Mouse (Mus musculus) embryonic facial prominence, embryonic 14.5 days (tissue): Measurements from ENCODE around the gene Zfp248. TPM values are rescaled to one million over a fixed set of nuclear protein-coding genes. Genes with fewer than 3 reads are reported as not detected.
A peak's percentile ranks its signal among the peaks of the same experiment; 100 is the strongest.

Experiments used
- ATAC-seq: fragments of 200-750 bp; cut with Nextera tagmentation; 2 replicates; pipeline ENCODE4 v1.8.0; 2017; ENCODE audit warnings: low read depth, moderate number of reproducible peaks, moderate TSS enrichment
- DNase-seq: peaks from one replicate; pipeline ENCODE4 v3.0.0-alpha.2; 2015; ENCODE audit warnings: low spot score
- H3K27ac ChIP-seq: fragments of 300-500 bp; sonication (generic); replicated peaks from 2 replicates; pipeline ENCODE4 v1.5.1; 2014; ENCODE audit warnings: low read depth, mild to moderate bottlenecking, low read length, moderate library complexity
- H3K27me3 ChIP-seq: fragments of 300-500 bp; sonication (generic); replicated peaks from 2 replicates; pipeline ENCODE4 v1.6.1; 2014; ENCODE audit warnings: low read length; ENCODE audit not compliant: control insufficient read depth, insufficient read depth
- H3K36me3 ChIP-seq: fragments of 300-500 bp; sonication (generic); 2 replicates; pipeline ENCODE4 v1.6.1; 2014; ENCODE audit warnings: low read length, mixed read lengths; ENCODE audit not compliant: control insufficient read depth, insufficient read depth
- H3K4me1 ChIP-seq: fragments of 300-500 bp; sonication (generic); 2 replicates; pipeline ENCODE4 v1.6.1; 2014; ENCODE audit warnings: antibody characterized with exemption, low read length; ENCODE audit not compliant: control insufficient read depth, insufficient read depth
- H3K4me2 ChIP-seq: fragments of 300-500 bp; sonication (generic); 2 replicates; pipeline ENCODE4 v1.6.1; 2014; ENCODE audit warnings: low read depth, mild to moderate bottlenecking, low read length, moderate library complexity, mixed read lengths
- H3K4me3 ChIP-seq: fragments of 300-500 bp; sonication (generic); 2 replicates; pipeline ENCODE4 v1.5.1; 2014; ENCODE audit warnings: low read depth, mild to moderate bottlenecking, low read length
- H3K9ac ChIP-seq: fragments of 300-500 bp; sonication (generic); 2 replicates; pipeline ENCODE4 v1.6.1; 2014; ENCODE audit warnings: low read depth, mild to moderate bottlenecking, low read length, moderate library complexity, mixed read lengths
- H3K9me3 ChIP-seq: fragments of 300-500 bp; sonication (generic); 2 replicates; pipeline ENCODE4 v1.6.1; 2016; ENCODE audit warnings: low read length; ENCODE audit not compliant: control insufficient read depth
- WGBS: fragments of 180-500 bp; shearing (Covaris S2); extraction: QIAGEN DNeasy Blood & Tissue Kit; methylation state at CpG from one replicate; pipeline ENCODE4 v1.1.7; 2014; 5-methylcytosine and 5-hydroxymethylcytosine counted together
- polyA plus RNA-seq: library from polyadenylated mRNA; unstranded; fragments of >200 nt; fragmentation: Nextera tagmentation; extraction: Ambion mirVana; gene quantifications from 2 replicates; pipeline ENCODE4 v1.2.1, GENCODE M21; 2014

The Zfp248 gene
- polyA plus RNA-seq, 1 experiment from 2014 or later, result 8.1 TPM

DNA sequence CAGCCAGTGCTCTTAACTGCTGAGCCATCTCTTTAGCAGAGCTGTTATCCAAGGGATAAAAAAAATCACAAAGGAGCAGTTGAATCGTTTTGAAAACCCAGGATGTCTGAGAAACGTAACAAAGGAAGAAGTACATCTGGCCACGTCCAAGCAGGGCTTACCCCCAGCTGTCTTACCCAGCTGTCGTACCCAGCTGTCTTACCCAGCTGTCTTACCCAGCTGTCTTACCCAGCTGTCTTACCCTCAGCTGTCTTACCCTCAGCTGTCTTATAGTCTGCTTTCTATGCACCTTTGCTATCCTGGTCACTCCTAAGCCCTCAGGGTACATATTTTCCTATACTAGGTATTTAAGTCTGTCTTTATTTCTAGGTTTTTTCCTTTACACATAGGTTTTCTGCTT, 23.8 kb downstream of the Zfp248 start:
- H3K4me3 ChIP-seq, result no peak overlapping the region
- 90% methylated on average over 4 of the region's 4 CpGs for WGBS
- H3K27ac ChIP-seq, result no peak overlapping the region
- ATAC-seq, result no peak
- H3K36me3 ChIP-seq, result peaks cover 59% of the 10 kb centered on the region
- H3K4me2 ChIP-seq, result no peak overlapping the region
- no peaks in the 10 kb centered on the region for H3K4me1 ChIP-seq
- H3K9ac ChIP-seq, result no peak overlapping the region
- peaks cover 16% of the 10 kb centered on the region for H3K9me3 ChIP-seq
- DNase-seq, result no peak
- H3K27me3 ChIP-seq, result no peaks in the 10 kb centered on the region

DNA sequence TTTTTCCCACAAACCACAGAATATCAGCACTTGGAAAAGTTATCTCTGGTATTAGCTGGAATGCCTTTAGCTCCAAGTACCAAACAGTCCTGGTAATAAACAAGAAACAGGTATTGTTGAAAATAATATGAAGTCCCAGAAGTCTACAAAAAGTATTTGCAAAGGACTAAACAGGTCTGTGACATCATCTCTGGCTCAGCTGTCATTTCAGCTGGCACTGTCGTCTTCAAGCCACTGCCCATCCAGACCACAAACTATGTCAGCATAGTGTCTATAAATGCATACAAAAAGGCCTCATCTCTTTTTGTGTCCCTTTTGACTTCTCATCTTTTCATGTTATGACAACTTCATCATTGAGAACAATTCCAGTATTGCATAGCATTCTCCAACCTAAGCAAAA, 28.7 kb downstream of the Zfp248 start:
- no peaks in the 10 kb centered on the region for H3K27me3 ChIP-seq
- H3K4me1 ChIP-seq, result no peaks in the 10 kb centered on the region
- no peak overlapping the region for H3K4me2 ChIP-seq
- no peak overlapping the region for H3K9ac ChIP-seq
- no peak overlapping the region for H3K27ac ChIP-seq
- no peak for DNase-seq
- H3K4me3 ChIP-seq, result no peak overlapping the region
- no peak for ATAC-seq
- 89% methylated on average over 1 of the region's 1 CpGs for WGBS
- H3K9me3 ChIP-seq, result peaks cover 16% of the 10 kb centered on the region
- H3K36me3 ChIP-seq, result peaks cover 47% of the 10 kb centered on the region

DNA sequence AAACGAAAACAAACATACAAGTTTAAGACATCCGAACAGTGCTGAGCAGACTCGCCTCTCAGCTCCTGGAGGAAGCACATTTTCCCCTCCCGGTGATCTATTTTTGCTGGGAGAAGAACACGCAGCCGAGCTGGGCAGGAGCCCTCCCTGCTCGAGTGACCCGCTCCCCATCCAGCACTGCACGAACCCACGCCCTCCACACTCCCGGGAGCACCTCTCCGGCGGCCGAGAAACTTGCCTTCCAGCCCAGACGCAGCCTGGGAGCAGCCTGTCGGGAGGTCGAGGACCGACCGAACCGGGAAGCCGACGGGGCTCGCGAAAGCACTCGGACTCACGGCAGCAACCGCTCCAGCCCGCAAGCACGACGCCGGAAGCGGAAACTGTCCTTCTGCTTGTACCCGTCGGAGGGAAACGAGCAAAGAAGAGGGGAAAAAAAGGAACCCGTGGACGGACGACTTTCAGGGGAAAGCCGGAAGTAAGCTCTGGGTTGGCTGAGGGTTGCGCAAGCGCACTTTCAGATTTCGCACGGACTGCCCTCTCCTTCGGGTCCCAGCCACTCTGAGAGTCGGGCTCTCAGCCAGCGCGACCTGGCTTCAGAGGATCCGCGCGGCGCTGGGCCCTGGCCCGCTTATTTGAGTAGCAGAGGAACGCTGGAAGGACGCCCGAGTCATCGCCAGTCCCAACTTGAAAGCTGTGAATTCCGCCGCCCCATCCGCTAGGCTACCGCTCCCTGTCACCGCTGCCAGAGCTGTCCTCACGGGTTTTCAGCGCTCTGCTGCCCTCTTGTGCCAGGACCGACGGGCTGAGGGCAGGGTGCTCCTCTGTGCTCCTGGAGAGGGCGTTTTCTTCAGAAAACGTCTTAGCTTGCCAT, 36.0 kb downstream of the Zfp248 start, which contains the start of gene Bms1:
Gene Bms1 (minus strand): TSS at position 425 of the 871 bp plus-strand sequence.
- 0 out of 2 replicates have a peak, but pooled peaks cover 3% of the 10 kb centered on the region for H3K4me1 ChIP-seq
- WGBS, result under 1% methylated on average over 64 of the region's 67 CpGs
- DNase-seq (peak; percentile 97), ATAC-seq (peak; percentile 99)
- no peaks in the 10 kb centered on the region for H3K27me3 ChIP-seq
- peaks cover 28% of the 10 kb centered on the region for H3K36me3 ChIP-seq
- H3K9me3 ChIP-seq, result no peaks in the 10 kb centered on the region
- peak within 1 kb of the TSS; percentile 83 for H3K4me3 ChIP-seq
- H3K4me2 ChIP-seq, result peak within 1 kb of the TSS; percentile 59
- peak within 1 kb of the TSS; percentile 79 for H3K9ac ChIP-seq
- H3K27ac ChIP-seq, result peak within 1 kb of the TSS; percentile 71

DNA sequence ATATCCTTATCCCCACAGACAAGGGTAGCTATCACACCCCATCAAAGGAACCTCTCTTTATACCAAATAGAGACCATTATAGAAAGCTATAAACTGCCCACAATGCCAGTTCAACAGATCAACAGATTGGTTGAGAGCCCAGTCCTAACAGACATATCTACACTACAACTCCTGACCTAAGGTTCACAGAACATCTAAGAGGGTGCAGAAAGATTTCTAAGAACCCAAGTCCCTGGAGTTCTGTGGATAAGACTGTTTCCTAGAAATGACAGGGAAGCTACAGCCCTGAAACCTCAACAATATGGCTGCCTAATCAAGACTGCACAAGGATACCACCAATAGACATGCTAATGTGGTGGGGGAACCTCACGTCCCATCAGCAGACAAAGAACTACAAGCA, 44.9 kb downstream of the Zfp248 start:
- Histone ChIP-seq H3K4me2 (no peak overlapping the region), H3K27ac (no peak overlapping the region), H3K9me3 (no peaks in the 10 kb centered on the region), H3K4me1 (no peaks in the 10 kb centered on the region), H3K27me3 (no peaks in the 10 kb centered on the region), H3K4me3 (no peak overlapping the region), H3K9ac (no peak overlapping the region), H3K36me3 (peaks cover 88% of the 10 kb centered on the region)
- WGBS, result 95% methylated on average over 1 of the region's 1 CpGs
- ATAC-seq (no peak), DNase-seq (no peak)

DNA sequence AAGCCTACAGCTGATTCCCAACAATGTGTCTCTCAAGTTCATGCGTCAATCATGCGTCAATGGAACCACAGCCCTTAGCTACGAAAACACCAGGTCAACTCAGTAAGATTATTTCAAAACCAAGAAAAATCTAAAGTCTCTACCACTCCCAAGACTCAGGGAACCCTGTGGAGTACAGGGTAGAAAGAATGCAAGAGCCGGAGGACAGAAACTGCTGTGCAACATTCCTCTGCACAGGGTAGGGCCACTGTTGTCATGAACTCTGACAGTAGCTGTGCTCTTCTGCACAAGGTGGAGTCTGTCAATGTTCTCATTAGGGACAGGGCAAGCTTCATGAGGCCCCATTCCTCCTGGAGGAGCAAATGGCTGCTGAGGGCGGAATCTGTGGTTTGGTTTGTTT, 46.8 kb downstream of the Zfp248 start:
- ATAC-seq, result no peak

DNA sequence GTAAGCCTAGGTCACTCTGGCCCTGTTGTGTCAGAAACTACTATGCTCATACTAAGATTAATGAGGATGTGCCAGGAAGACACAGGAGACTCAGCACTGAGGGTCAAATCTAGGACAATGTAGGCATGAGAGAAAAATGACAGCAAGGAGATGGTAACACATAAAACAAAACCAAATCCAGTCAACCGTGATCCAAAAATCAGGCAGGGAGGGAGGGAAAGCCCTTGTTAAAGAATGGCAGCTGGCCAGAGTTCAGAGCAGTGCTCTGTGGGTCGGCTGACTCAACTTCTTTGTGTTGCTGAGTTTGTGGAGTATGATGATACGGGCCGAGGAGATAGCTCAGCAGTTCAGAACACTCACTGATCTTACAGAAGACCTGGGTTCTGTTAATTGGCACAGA, 48.9 kb downstream of the Zfp248 start:
- H3K27ac ChIP-seq, result no peak overlapping the region
- no peaks in the 10 kb centered on the region for H3K4me1 ChIP-seq
- H3K27me3 ChIP-seq, result no peaks in the 10 kb centered on the region
- WGBS, result 86% methylated on average over 4 of the region's 4 CpGs
- no peak overlapping the region for H3K4me2 ChIP-seq
- ATAC-seq (no peak; the same call in 1 of the 2 replicates), DNase-seq (peak; percentile 13)
- peaks cover 87% of the 10 kb centered on the region for H3K36me3 ChIP-seq
- no peak overlapping the region for H3K9ac ChIP-seq
- H3K4me3 ChIP-seq, result no peak overlapping the region
- H3K9me3 ChIP-seq, result no peaks in the 10 kb centered on the region

More for the DNA sequence above, 46.8 kb downstream of the Zfp248 start:
- Histone ChIP-seq H3K36me3 (peaks cover 89% of the 10 kb centered on the region), H3K4me2 (no peak overlapping the region), H3K9me3 (no peaks in the 10 kb centered on the region), H3K27me3 (no peaks in the 10 kb centered on the region), H3K27ac (no peak overlapping the region), H3K4me1 (no peaks in the 10 kb centered on the region), H3K4me3 (no peak overlapping the region), H3K9ac (no peak overlapping the region)
- DNase-seq, result no peak
- WGBS, result 90% methylated on average over 5 of the region's 5 CpGs

DNA sequence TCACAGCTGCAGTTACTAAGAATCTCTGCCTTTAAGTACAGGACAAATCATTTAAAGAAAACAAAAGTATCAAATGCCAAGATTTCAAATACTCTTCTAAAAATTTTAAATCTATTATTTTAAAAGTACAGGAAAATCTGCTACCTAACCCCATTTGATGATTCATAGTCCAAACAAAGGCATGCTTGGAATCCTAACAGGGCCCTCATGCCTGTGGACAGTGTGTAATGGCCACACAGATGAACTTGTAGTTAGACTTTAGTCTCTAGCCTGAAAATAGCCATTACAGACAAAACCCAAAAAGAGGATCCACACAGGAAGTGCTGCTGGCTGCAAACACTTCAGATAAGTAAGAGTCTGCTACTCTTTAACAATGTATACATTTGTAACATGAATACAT, 64.6 kb downstream of the Zfp248 start:
- no peak for DNase-seq

DNA sequence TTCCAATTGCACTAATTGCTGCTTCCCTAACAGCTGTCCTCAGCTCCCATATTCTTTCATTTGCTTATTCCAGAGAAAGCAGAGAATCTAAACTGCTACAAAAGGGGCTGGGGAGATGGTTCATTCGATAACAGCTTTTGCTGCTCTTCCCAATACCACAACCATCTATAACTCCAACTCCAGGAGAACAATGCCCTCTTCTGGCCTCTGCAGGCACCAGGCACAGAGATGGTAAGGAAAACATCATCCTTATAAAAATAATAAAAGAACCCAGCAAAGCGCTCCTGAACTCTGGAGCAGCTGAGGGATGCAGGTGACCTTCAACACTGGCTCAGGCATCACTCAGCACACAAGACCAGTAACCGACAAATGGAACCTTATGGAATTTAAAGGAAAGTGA, 69.4 kb downstream of the Zfp248 start:
- H3K9me3 ChIP-seq, result no peaks in the 10 kb centered on the region
- no peak overlapping the region for H3K27ac ChIP-seq
- WGBS, result 90% methylated on average over 3 of the region's 3 CpGs
- no peak overlapping the region for H3K4me3 ChIP-seq
- peaks cover 68% of the 10 kb centered on the region for H3K36me3 ChIP-seq
- ATAC-seq (no peak), DNase-seq (no peak)
- H3K27me3 ChIP-seq, result no peaks in the 10 kb centered on the region
- H3K9ac ChIP-seq, result no peak overlapping the region
- H3K4me1 ChIP-seq, result no peaks in the 10 kb centered on the region
- H3K4me2 ChIP-seq, result no peak overlapping the region

More for the DNA sequence above, 64.6 kb downstream of the Zfp248 start:
- H3K9me3 ChIP-seq, result no peaks in the 10 kb centered on the region
- H3K36me3 ChIP-seq, result peaks cover 80% of the 10 kb centered on the region
- no peak for ATAC-seq
- no peak overlapping the region for H3K4me3 ChIP-seq
- no peaks in the 10 kb centered on the region for H3K4me1 ChIP-seq
- H3K27me3 ChIP-seq, result no peaks in the 10 kb centered on the region
- H3K4me2 ChIP-seq, result no peak overlapping the region
- H3K27ac ChIP-seq, result no peak overlapping the region
- no peak overlapping the region for H3K9ac ChIP-seq

DNA sequence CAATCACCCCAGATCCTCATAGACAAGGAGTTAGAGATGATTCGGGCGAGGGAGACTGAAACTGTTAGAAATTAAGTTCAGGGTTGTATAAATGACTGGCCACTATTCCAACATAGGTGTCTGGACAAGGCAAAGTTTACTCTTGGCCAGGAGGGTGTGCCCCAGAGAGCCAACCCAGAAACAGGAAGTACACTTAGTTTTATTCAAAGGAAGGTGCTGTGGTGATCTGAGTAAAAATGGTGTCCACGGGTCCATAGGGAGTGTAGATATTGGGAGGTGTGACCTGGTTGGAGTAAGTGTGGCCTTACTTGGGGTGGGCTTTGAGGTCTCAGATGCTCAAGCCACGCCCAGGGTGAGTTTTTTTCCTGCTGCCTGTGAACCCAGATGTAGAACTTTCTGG, 74.1 kb downstream of the Zfp248 start:
- H3K36me3 ChIP-seq, result peaks cover 37% of the 10 kb centered on the region
- no peaks in the 10 kb centered on the region for H3K4me1 ChIP-seq
- H3K9ac ChIP-seq, result no peak overlapping the region
- no peak for DNase-seq
- WGBS, result 84% methylated on average over 4 of the region's 4 CpGs
- H3K27ac ChIP-seq, result no peak overlapping the region
- no peak for ATAC-seq
- no peaks in the 10 kb centered on the region for H3K9me3 ChIP-seq
- no peak overlapping the region for H3K4me2 ChIP-seq
- no peak overlapping the region for H3K4me3 ChIP-seq
- H3K27me3 ChIP-seq, result no peaks in the 10 kb centered on the region
